Mouse (Mus musculus): ENCODE data around the gene Acad8. TPM values are rescaled to one million over a fixed set of nuclear protein-coding genes. Genes with fewer than 3 reads are reported as not detected.

The Acad8 gene
- total and polyA plus RNA-seq, 3 experiments, result 16.7 to 22.7 TPM; not detected in 1

- no peak for TF ChIP-seq ELF1 (IDR thresholded peaks at IDR 0.05; ENCODE audit: low read depth, low read length)
- Histone ChIP-seq H3K4me3 (ENCODE audit: control insufficient read depth in 1 of 2, insufficient read depth in 1 of 2, low read depth in 2 of 2, low read length in 2 of 2) (no peak overlapping the region), H3K27me3 (ENCODE audit: control insufficient read depth in 1 of 2, insufficient read depth in 2 of 2, low read length in 2 of 2) (no peaks in the 10 kb centered on the region), H3K9ac (ENCODE audit: control insufficient read depth, low read depth, low read length, poor library complexity, severe bottlenecking) (no peak overlapping the region), H3K4me1 (ENCODE audit: control insufficient read depth in 1 of 2, insufficient read depth in 2 of 2, low read length in 2 of 2) (no peaks in the 10 kb centered on the region), H3K9me3 (replicated peaks; ENCODE audit: insufficient read depth, low read length) (no peaks in the 10 kb centered on the region), H3K79me2 (ENCODE audit: control insufficient read depth, insufficient read depth, low read length, poor library complexity) (no peaks in the 10 kb centered on the region; the same call in 1 of the 2 replicates), H3K36me3 (ENCODE audit: control insufficient read depth in 1 of 2, insufficient read depth in 2 of 2, low read length in 2 of 2) (peaks cover 0 to 17% of the 10 kb centered on the region in 2 experiments; a peak in 2 of 4 replicates), H3K27ac (ENCODE audit: control insufficient read depth, low read depth, low read length) (no peak overlapping the region)
- DNase-seq (ENCODE audit: low read depth, low spot score), result no peak
These were observed 44.5 kb upstream of the Acad8 start for GRCm38 (mm10) chr9:27043892-27044291.

GRCm38 (mm10) chr9:27030763-27031100 lies 31.4 kb upstream of the Acad8 start:
- peaks cover 62% of the 10 kb centered on the region for H3K79me2 ChIP-seq (ENCODE audit: control insufficient read depth, insufficient read depth, low read length, poor library complexity)
- no peaks in the 10 kb centered on the region for H3K27me3 ChIP-seq (ENCODE audit: control insufficient read depth in 1 of 2, insufficient read depth in 2 of 2, low read length in 2 of 2)
- H3K9me3 ChIP-seq (replicated peaks; ENCODE audit: insufficient read depth, low read length), result no peaks in the 10 kb centered on the region
- no peak for TF ChIP-seq ZNF384 (IDR thresholded peaks at IDR 0.05; ENCODE audit: low read depth, low read length)
- TF ChIP-seq KAT2A (conservative IDR thresholded peaks at IDR 0.05; ENCODE audit: low read depth, low read length), result no peak
- 0 out of 2 replicates have a peak, but pooled peaks have one; percentile 22 for TF ChIP-seq POLR2AphosphoS2 (IDR thresholded peaks at IDR 0.05; ENCODE audit: low read length)
- no peak for TF ChIP-seq TAL1 (IDR thresholded peaks at IDR 0.05; ENCODE audit: low read length)
- H3K4me3 ChIP-seq (ENCODE audit: control insufficient read depth in 1 of 2, insufficient read depth in 1 of 2, low read depth in 2 of 2, low read length in 2 of 2), result peak overlapping the region; percentile 84 to 88
- peaks cover 0 to 32% of the 10 kb centered on the region in 2 experiments; a peak in 3 of 4 replicates for H3K36me3 ChIP-seq (ENCODE audit: control insufficient read depth in 1 of 2, insufficient read depth in 2 of 2, low read length in 2 of 2)
- H3K4me1 ChIP-seq (ENCODE audit: control insufficient read depth in 1 of 2, insufficient read depth in 2 of 2, low read length in 2 of 2), result peaks cover 11 to 27% of the 10 kb centered on the region in 2 experiments
- peak overlapping the region; percentile 79 for H3K9ac ChIP-seq (ENCODE audit: control insufficient read depth, low read depth, low read length, poor library complexity, severe bottlenecking)
- peak overlapping the region; percentile 26; the same call in 1 of the 2 replicates for H3K27ac ChIP-seq (ENCODE audit: control insufficient read depth, low read depth, low read length)
- no peak for DNase-seq (ENCODE audit: low read depth, low spot score)

GRCm38 (mm10) chr9:27029828-27030762 lies 30.7 kb upstream of the Acad8 start, which contains the start of the genes Vps26b and Ncapd3:
Gene Vps26b, minus strand, starts transcription at chr9:27030065.
Gene Ncapd3, plus strand, starts transcription at chr9:27030175.
- peak within 1 kb of the TSS; percentile 79 for H3K9ac ChIP-seq (ENCODE audit: control insufficient read depth, low read depth, low read length, poor library complexity, severe bottlenecking)
- TF ChIP-seq KAT2A (conservative IDR thresholded peaks at IDR 0.05; ENCODE audit: low read depth, low read length), result peak; percentile 44
- TF ChIP-seq ZKSCAN1 (IDR thresholded peaks at IDR 0.05; ENCODE audit: low read depth, low read length), result no peak
- peak; percentile 79 for TF ChIP-seq NRF1 (IDR thresholded peaks at IDR 0.05; ENCODE audit: insufficient read depth, low read depth, low read length, poor library complexity, severe bottlenecking)
- no peak for TF ChIP-seq CHD1 (IDR thresholded peaks at IDR 0.05; ENCODE audit: low read depth, low read length)
- TF ChIP-seq POLR2AphosphoS2 (IDR thresholded peaks at IDR 0.05; ENCODE audit: low read length), result peak; percentile 70
- TF ChIP-seq POLR2A (IDR thresholded peaks at IDR 0.05; ENCODE audit: control insufficient read depth in 1 of 2, insufficient read depth in 1 of 2, low read depth in 1 of 2, low read length in 2 of 2, poor library complexity in 1 of 2), result peak; percentile 69 to 74; a peak in 3 of 4 replicates
- no peak for TF ChIP-seq UBTF (IDR thresholded peaks at IDR 0.05; ENCODE audit: borderline replicate concordance, insufficient read depth, low read depth, low read length)
- peak; percentile 94 for TF ChIP-seq E2F4 (IDR thresholded peaks at IDR 0.05; ENCODE audit: borderline replicate concordance, low read depth, low read length)
- peak; percentile 13; the same call in 1 of the 2 replicates for TF ChIP-seq MAX (IDR thresholded peaks at IDR 0.05; ENCODE audit: low read length)
- peak; percentile 74 for TF ChIP-seq HCFC1 (IDR thresholded peaks at IDR 0.05; ENCODE audit: low read depth, low read length)
- TF ChIP-seq SIN3A (IDR thresholded peaks at IDR 0.05; ENCODE audit: low read length), result peak; percentile 83
- 0 out of 2 replicates have a peak, but pooled peaks have one; percentile 25 for TF ChIP-seq CHD2 (IDR thresholded peaks at IDR 0.05; ENCODE audit: low read length)
- TF ChIP-seq ZMIZ1 (IDR thresholded peaks at IDR 0.05; ENCODE audit: low read depth, low read length), result no peak
- TF ChIP-seq ETS1 (IDR thresholded peaks at IDR 0.05; ENCODE audit: low read depth, low read length), result peak; percentile 9; the same call in 1 of the 2 replicates
- TF ChIP-seq NELFE (IDR thresholded peaks at IDR 0.05; ENCODE audit: low read depth, low read length), result peak; percentile 70
- peak; percentile 74 for TF ChIP-seq MXI1 (IDR thresholded peaks at IDR 0.05; ENCODE audit: low read depth, low read length)
- TF ChIP-seq MYC (IDR thresholded peaks at IDR 0.05; ENCODE audit: low read depth, low read length), result peak; percentile 41; the same call in 1 of the 2 replicates
- TF ChIP-seq MYB (IDR thresholded peaks at IDR 0.05; ENCODE audit: low read depth, low read length), result no peak
- TF ChIP-seq ELF1 (IDR thresholded peaks at IDR 0.05; ENCODE audit: low read depth, low read length), result 0 out of 2 replicates have a peak, but pooled peaks have one; percentile 60
- TF ChIP-seq TCF12 (IDR thresholded peaks at IDR 0.05; ENCODE audit: low read depth, low read length), result peak; percentile 22; the same call in 1 of the 2 replicates
- peaks cover 0 to 36% of the 10 kb centered on the region in 2 experiments; a peak in 3 of 4 replicates for H3K36me3 ChIP-seq (ENCODE audit: control insufficient read depth in 1 of 2, insufficient read depth in 2 of 2, low read length in 2 of 2)
- peaks cover 11 to 27% of the 10 kb centered on the region in 2 experiments for H3K4me1 ChIP-seq (ENCODE audit: control insufficient read depth in 1 of 2, insufficient read depth in 2 of 2, low read length in 2 of 2)
- H3K27ac ChIP-seq (ENCODE audit: control insufficient read depth, low read depth, low read length), result peak within 1 kb of the TSS; percentile 76
- DNase-seq (ENCODE audit: low read depth, low spot score), result peak; percentile 96
- peaks cover 60% of the 10 kb centered on the region for H3K79me2 ChIP-seq (ENCODE audit: control insufficient read depth, insufficient read depth, low read length, poor library complexity)
- H3K27me3 ChIP-seq (ENCODE audit: control insufficient read depth in 1 of 2, insufficient read depth in 2 of 2, low read length in 2 of 2), result no peaks in the 10 kb centered on the region
- no peaks in the 10 kb centered on the region for H3K9me3 ChIP-seq (replicated peaks; ENCODE audit: insufficient read depth, low read length)
- H3K4me3 ChIP-seq (ENCODE audit: control insufficient read depth in 1 of 2, insufficient read depth in 1 of 2, low read depth in 2 of 2, low read length in 2 of 2), result peak within 1 kb of the TSS; percentile 84 to 88
